Mouse (Mus musculus) liver, embryonic 12.5 days (tissue): ENCODE results near the gene Ighmbp2. TPM values are rescaled to one million over a fixed set of nuclear protein-coding genes. Genes with fewer than 3 reads are reported as not detected.
"Not testable (repeated sequence)": the region's sequence is repeated elsewhere in the genome, so short reads cannot be mapped to it uniquely, and the experiment has no call there.

Experiments
- ATAC-seq: fragments of 200-750 bp; cut with Nextera tagmentation; 2 replicates; pipeline ENCODE4 v1.8.0; 2017; ENCODE audit warnings: moderate number of reproducible peaks, mild to moderate bottlenecking, moderate library complexity
- H3K27ac ChIP-seq: fragments of 300-500 bp; sonication (generic); 2 replicates; pipeline ENCODE4 v1.5.1; 2016; ENCODE audit warnings: mild to moderate bottlenecking
- H3K27me3 ChIP-seq: fragments of 300-500 bp; sonication (generic); replicated peaks from 2 replicates; pipeline ENCODE4 v1.6.1; 2016; ENCODE audit warnings: mild to moderate bottlenecking, moderate library complexity
- H3K36me3 ChIP-seq: fragments of 300-500 bp; sonication (generic); 2 replicates; pipeline ENCODE4 v1.6.1; 2016; ENCODE audit warnings: mild to moderate bottlenecking, moderate library complexity
- H3K4me1 ChIP-seq: fragments of 300-500 bp; sonication (generic); 2 replicates; pipeline ENCODE4 v1.6.1; 2016
- H3K4me2 ChIP-seq: fragments of 300-500 bp; sonication (generic); 2 replicates; pipeline ENCODE4 v1.6.1; 2016; ENCODE audit warnings: mild to moderate bottlenecking, moderate library complexity
- H3K4me3 ChIP-seq: fragments of 300-500 bp; sonication (generic); 2 replicates; pipeline ENCODE4 v1.5.1; 2016; ENCODE audit warnings: mild to moderate bottlenecking, moderate library complexity
- H3K9ac ChIP-seq: fragments of 300-500 bp; sonication (generic); 2 replicates; pipeline ENCODE4 v1.6.1; 2016; ENCODE audit warnings: mild to moderate bottlenecking, moderate library complexity
- H3K9me3 ChIP-seq: fragments of 300-500 bp; sonication (generic); replicated peaks from 2 replicates; pipeline ENCODE4 v1.6.1; 2016; ENCODE audit warnings: mild to moderate bottlenecking, moderate library complexity
- WGBS: fragments of 180-500 bp; shearing (Covaris S2); methylation state at CpG from one replicate; pipeline ENCODE4 v1.1.7; 2016; ENCODE audit not compliant: insufficient replicate concordance; 5-methylcytosine and 5-hydroxymethylcytosine counted together
- microRNA-seq: library from miRNA; unstranded; fragments of <30 nt; microRNA quantifications from one replicate; pipeline ENCODE4, GENCODE M21; 2017
- polyA plus RNA-seq: library from polyadenylated mRNA; unstranded; fragments of >200 nt; fragmentation: Nextera tagmentation; extraction: Ambion mirVana; gene quantifications from 2 replicates; pipeline ENCODE4 v1.2.1, GENCODE M21; 2016

Gene Ighmbp2
- polyA plus RNA-seq, 1 experiment from 2014 or later: 5.1 TPM

- 70% methylated on average over 3 of the region's 3 CpGs for WGBS
Observed at GRCm38 (mm10) chr19:3260591-3260990, 22.2 kb downstream of the Ighmbp2 start.

GRCm38 (mm10) chr19:3260016-3260415, 22.8 kb downstream of the Ighmbp2 start:
- peaks cover 51% of the 10 kb centered on the region for H3K36me3 ChIP-seq
- H3K9me3 ChIP-seq: no peaks in the 10 kb centered on the region
- H3K27ac ChIP-seq: no peak overlapping the region
- H3K4me2 ChIP-seq: no peak overlapping the region
- H3K4me3 ChIP-seq: no peak overlapping the region
- WGBS: 84% methylated on average over 8 of the region's 8 CpGs
- H3K27me3 ChIP-seq: no peaks in the 10 kb centered on the region
- no peak overlapping the region for H3K9ac ChIP-seq
- ATAC-seq: no peak
- H3K4me1 ChIP-seq: no peaks in the 10 kb centered on the region

More at GRCm38 (mm10) chr19:3260591-3260990, 22.2 kb downstream of the Ighmbp2 start:
- no peak overlapping the region for H3K4me3 ChIP-seq
- H3K27ac ChIP-seq: no peak overlapping the region
- H3K9me3 ChIP-seq: no peaks in the 10 kb centered on the region
- no peak for ATAC-seq
- H3K36me3 ChIP-seq: peaks cover 57% of the 10 kb centered on the region
- no peak overlapping the region for H3K4me2 ChIP-seq
- H3K4me1 ChIP-seq: no peaks in the 10 kb centered on the region
- H3K27me3 ChIP-seq: no peaks in the 10 kb centered on the region
- H3K9ac ChIP-seq: no peak overlapping the region

- H3K4me2 ChIP-seq, H3K27ac ChIP-seq, H3K36me3 ChIP-seq, H3K27me3 ChIP-seq, H3K9ac ChIP-seq, H3K4me3 ChIP-seq, ATAC-seq, H3K4me1 ChIP-seq, H3K9me3 ChIP-seq: not testable (repeated sequence)
- 67% methylated on average over 5 of the region's 6 CpGs for whole genome bisulfite sequencing
Observed at GRCm38 (mm10) chr19:3225261-3225660, 57.6 kb downstream of the Ighmbp2 start.

GRCm38 (mm10) chr19:3214937-3215336, 67.9 kb downstream of the Ighmbp2 start:
- H3K36me3 ChIP-seq, H3K9me3 ChIP-seq, ATAC-seq, H3K4me3 ChIP-seq, H3K27me3 ChIP-seq, H3K4me2 ChIP-seq, H3K4me1 ChIP-seq, H3K9ac ChIP-seq, H3K27ac ChIP-seq: not testable (repeated sequence)
- WGBS: 54% methylated on average over 1 of the region's 1 CpGs

Small RNA genes within 50 kb of the gene (microRNA-seq; reads per million reads assigned to microRNA genes)
- gene Mir6984: not detected

Other genes starting within 250 kb of the Ighmbp2 start
- 95.7 and 99.8 TPM in 2 replicates for gene Mrpl21, start 116 bp downstream of the Ighmbp2 start, polyA plus RNA-seq
- gene Cpt1a, start 39.3 kb upstream of the Ighmbp2 start, polyA plus RNA-seq: 7.0 and 8.3 TPM in 2 replicates
- gene Tesmin, start 105.8 kb upstream of the Ighmbp2 start, polyA plus RNA-seq: 0.38 and 0.41 TPM in 2 replicates
- 0.19 and 0.29 TPM in 2 replicates for gene Gal, start 131.5 kb upstream of the Ighmbp2 start, polyA plus RNA-seq